Mouse (Mus musculus) midbrain, embryonic 16.5 days (tissue): ENCODE measurements at regions not wholly inside any gene's neighbourhood (a gene's known extent, or its start where the extent isn't known, plus 50 kb on each side); places are given as distances from the start of the nearest gene placed in this dataset.

Source experiments
- ATAC-seq: fragments of 200-750 bp; cut with Nextera tagmentation; 2 replicates; pipeline ENCODE4 v1.8.0; 2017; ENCODE audit warnings: moderate TSS enrichment
- H3K27ac ChIP-seq: fragments of 300-500 bp; sonication (generic); 2 replicates; pipeline ENCODE4 v1.5.1; 2014; ENCODE audit warnings: mild to moderate bottlenecking, low read length, mixed read lengths
- H3K27me3 ChIP-seq: fragments of 300-500 bp; sonication (generic); 2 replicates; pipeline ENCODE4 v1.6.1; 2014; ENCODE audit warnings: low read depth, low read length, mixed read lengths; ENCODE audit not compliant: control insufficient read depth, insufficient read depth
- H3K36me3 ChIP-seq: fragments of 300-500 bp; sonication (generic); 2 replicates; pipeline ENCODE4 v1.6.1; 2014; ENCODE audit warnings: mild to moderate bottlenecking, low read length, moderate library complexity, mixed read lengths; ENCODE audit not compliant: control insufficient read depth, insufficient read depth
- H3K4me1 ChIP-seq: fragments of 300-500 bp; sonication (generic); 2 replicates; pipeline ENCODE4 v1.6.1; 2014; ENCODE audit warnings: mild to moderate bottlenecking, low read length, mixed read lengths; ENCODE audit not compliant: control insufficient read depth, insufficient read depth
- H3K4me2 ChIP-seq: fragments of 300-500 bp; sonication (generic); 2 replicates; pipeline ENCODE4 v1.6.1; 2014; ENCODE audit warnings: mild to moderate bottlenecking, low read length, mixed read lengths
- H3K4me3 ChIP-seq: fragments of 300-500 bp; sonication (generic); 2 replicates; pipeline ENCODE4 v1.5.1; 2014; ENCODE audit warnings: low read depth, mild to moderate bottlenecking, low read length, moderate library complexity, mixed read lengths
- H3K9ac ChIP-seq: fragments of 300-500 bp; sonication (generic); 2 replicates; pipeline ENCODE4 v1.6.1; 2014; ENCODE audit warnings: low read depth, low read length, mixed read lengths
- H3K9me3 ChIP-seq: fragments of 300-500 bp; sonication (generic); replicated peaks from 2 replicates; pipeline ENCODE4 v1.6.1; 2014; ENCODE audit warnings: mild to moderate bottlenecking, low read length, mixed read lengths; ENCODE audit not compliant: control insufficient read depth, poor library complexity, severe bottlenecking
- WGBS: fragments of 180-500 bp; shearing (Covaris S2); extraction: QIAGEN DNeasy Blood & Tissue Kit; methylation state at CpG from one replicate; pipeline ENCODE4 v1.1.7; 2014; 5-methylcytosine and 5-hydroxymethylcytosine counted together

GRCm38 (mm10) chr1:92707441-92707840 lies 58.8 kb upstream of the Otos start:
- no peak overlapping the region for H3K4me2 ChIP-seq
- no peaks in the 10 kb centered on the region for H3K36me3 ChIP-seq
- 78% methylated on average over 2 of the region's 2 CpGs for WGBS
- no peak overlapping the region for H3K9ac ChIP-seq
- H3K4me1 ChIP-seq = no peaks in the 10 kb centered on the region
- no peaks in the 10 kb centered on the region for H3K27me3 ChIP-seq
- no peaks in the 10 kb centered on the region for H3K9me3 ChIP-seq
- no peak for ATAC-seq
- H3K27ac ChIP-seq = no peak overlapping the region
- H3K4me3 ChIP-seq = no peak overlapping the region

- H3K4me2 ChIP-seq = no peak overlapping the region
- no peaks in the 10 kb centered on the region for H3K9me3 ChIP-seq
- 82% methylated on average over 12 of the region's 12 CpGs for WGBS
- H3K4me3 ChIP-seq = no peak overlapping the region
- ATAC-seq = no peak
- no peak overlapping the region for H3K27ac ChIP-seq
- no peaks in the 10 kb centered on the region for H3K36me3 ChIP-seq
- H3K4me1 ChIP-seq = 0 out of 2 replicates have a peak, but pooled peaks cover 2% of the 10 kb centered on the region
- H3K27me3 ChIP-seq = no peaks in the 10 kb centered on the region
- no peak overlapping the region for H3K9ac ChIP-seq
Measured at GRCm38 (mm10) chr1:92703903-92704302, 55.3 kb upstream of the Otos start.

- Histone ChIP-seq H3K27me3 (no peaks in the 10 kb centered on the region; the same call in 1 of the 2 replicates), H3K4me1 (0 out of 2 replicates have a peak, but pooled peaks cover 2% of the 10 kb centered on the region), H3K4me3 (no peak overlapping the region), H3K36me3 (no peaks in the 10 kb centered on the region), H3K27ac (no peak overlapping the region), H3K4me2 (no peak overlapping the region), H3K9ac (no peak overlapping the region), H3K9me3 (no peaks in the 10 kb centered on the region)
- 70% methylated on average over 3 of the region's 3 CpGs for WGBS
- ATAC-seq = no peak
Measured at GRCm38 (mm10) chr1:92703270-92703669, 54.6 kb upstream of the Otos start.

GRCm38 (mm10) chr1:92700107-92700506 lies 51.5 kb upstream of the Otos start:
- Histone ChIP-seq H3K9me3 (no peaks in the 10 kb centered on the region), H3K9ac (no peak overlapping the region), H3K36me3 (no peaks in the 10 kb centered on the region), H3K27ac (no peak overlapping the region), H3K27me3 (no peaks in the 10 kb centered on the region; the same call in 1 of the 2 replicates), H3K4me1 (0 out of 2 replicates have a peak, but pooled peaks cover 2% of the 10 kb centered on the region), H3K4me3 (no peak overlapping the region), H3K4me2 (no peak overlapping the region)
- 94% methylated on average over 2 of the region's 2 CpGs for WGBS
- no peak for ATAC-seq

- 0 out of 2 replicates have a peak, but pooled peaks cover 2% of the 10 kb centered on the region for H3K4me1 ChIP-seq
- no peaks in the 10 kb centered on the region for H3K9me3 ChIP-seq
- WGBS = 8% methylated on average over 6 of the region's 6 CpGs
- H3K9ac ChIP-seq = no peak overlapping the region
- no peak overlapping the region for H3K27ac ChIP-seq
- no peak overlapping the region for H3K4me2 ChIP-seq
- H3K27me3 ChIP-seq = no peaks in the 10 kb centered on the region; the same call in 1 of the 2 replicates
- ATAC-seq = 0 out of 2 replicates have a peak, but pooled peaks have one; percentile 25
- no peaks in the 10 kb centered on the region for H3K36me3 ChIP-seq
- H3K4me3 ChIP-seq = no peak overlapping the region
Measured at GRCm38 (mm10) chr1:92699697-92700096, 51.1 kb upstream of the Otos start.

- Histone ChIP-seq H3K9me3 (no peaks in the 10 kb centered on the region), H3K4me2 (no peak overlapping the region), H3K4me3 (no peak overlapping the region), H3K36me3 (no peaks in the 10 kb centered on the region), H3K27me3 (no peaks in the 10 kb centered on the region; the same call in 1 of the 2 replicates), H3K4me1 (0 out of 2 replicates have a peak, but pooled peaks cover 2% of the 10 kb centered on the region), H3K9ac (peak overlapping the region; percentile 38; the same call in 1 of the 2 replicates), H3K27ac (no peak overlapping the region)
- WGBS = 3% methylated on average over 9 of the region's 9 CpGs
- peak; percentile 41; the same call in 1 of the 2 replicates for ATAC-seq
Measured at GRCm38 (mm10) chr1:92699048-92699447, 50.4 kb upstream of the Otos start.

- Histone ChIP-seq H3K4me2 (no peak overlapping the region), H3K27ac (no peak overlapping the region), H3K27me3 (no peaks in the 10 kb centered on the region; the same call in 1 of the 2 replicates), H3K4me1 (0 out of 2 replicates have a peak, but pooled peaks cover 2% of the 10 kb centered on the region), H3K4me3 (no peak overlapping the region), H3K36me3 (no peaks in the 10 kb centered on the region), H3K9me3 (no peaks in the 10 kb centered on the region), H3K9ac (no peak overlapping the region)
- no peak for ATAC-seq
- 90% methylated on average over 3 of the region's 3 CpGs for WGBS
Measured at GRCm38 (mm10) chr1:92698541-92698940, 49.9 kb upstream of the Otos start.
